Mouse (Mus musculus): ENCODE data around the gene Rpl24. TPM values are rescaled to one million over a fixed set of nuclear protein-coding genes. Genes with fewer than 3 reads are reported as not detected.
A peak's percentile ranks its signal among the peaks of the same experiment; 100 is the strongest.
"Not testable (repeated sequence)": the region's sequence is repeated elsewhere in the genome, so short reads cannot be mapped to it uniquely, and the experiment has no call there.

Gene Rpl24
- polyA plus RNA-seq, 1 experiment from 2014 or later = 912 TPM

DNA sequence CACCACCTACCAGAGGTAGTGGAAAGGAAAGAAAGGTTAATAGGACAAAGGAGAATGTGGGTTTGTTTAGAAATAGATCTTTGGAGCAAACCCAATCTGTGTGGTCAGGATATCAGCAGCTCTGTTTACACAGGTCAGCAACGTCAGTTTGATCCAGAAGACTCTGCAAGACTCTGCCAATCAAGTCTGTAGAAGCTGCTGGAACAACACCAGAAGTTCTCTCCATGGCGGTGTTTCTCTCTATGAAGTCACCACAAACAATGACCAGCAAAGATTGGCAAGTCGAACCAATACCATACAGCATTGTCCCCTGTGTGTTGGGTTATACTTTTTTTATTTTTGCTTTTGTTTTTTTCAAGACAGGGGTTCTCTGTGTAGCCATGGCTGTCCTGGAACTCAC is 18.8 kb upstream of the Rpl24 start:
- Histone ChIP-seq H3K9ac (ENCODE audit: low read depth, low read length) (no peak overlapping the region), H3K4me2 (no peak overlapping the region), H3K4me1 (replicated peaks; ENCODE audit: control insufficient read depth, insufficient read depth, low read length) (0 out of 2 replicates have a peak, but pooled peaks cover 3% of the 10 kb centered on the region), H3K4me3 (ENCODE audit: low read depth, low read length) (no peak overlapping the region), H3K27me3 (replicated peaks; ENCODE audit: control insufficient read depth, insufficient read depth, low read length) (no peaks in the 10 kb centered on the region), H3K27ac (ENCODE audit: low read depth, low read length) (no peak overlapping the region), H3K36me3 (ENCODE audit: control insufficient read depth, insufficient read depth, low read length) (no peaks in the 10 kb centered on the region), H3K9me3 (ENCODE audit: control insufficient read depth, low read length) (no peaks in the 10 kb centered on the region)
- ATAC-seq (replicated peaks; ENCODE audit: low FRiP score) (no peak), DNase-seq (ENCODE audit: low spot score) (no peak)
- WGBS = 70% methylated on average over 3 of the region's 3 CpGs

GRCm38 (mm10) chr16:55947876-55948410 is 18.1 kb upstream of the Rpl24 start:
- ATAC-seq (replicated peaks; ENCODE audit: low FRiP score); H3K36me3 ChIP-seq (ENCODE audit: control insufficient read depth, insufficient read depth, low read length); H3K27ac ChIP-seq (ENCODE audit: low read depth, low read length); H3K4me1 ChIP-seq (replicated peaks; ENCODE audit: control insufficient read depth, insufficient read depth, low read length); H3K4me2 ChIP-seq; DNase-seq (ENCODE audit: low spot score); H3K9me3 ChIP-seq (ENCODE audit: control insufficient read depth, low read length); H3K9ac ChIP-seq (ENCODE audit: low read depth, low read length); H3K27me3 ChIP-seq (replicated peaks; ENCODE audit: control insufficient read depth, insufficient read depth, low read length); H3K4me3 ChIP-seq (ENCODE audit: low read depth, low read length): not testable (repeated sequence)
- 84% methylated on average over 2 of the region's 2 CpGs for WGBS

DNA sequence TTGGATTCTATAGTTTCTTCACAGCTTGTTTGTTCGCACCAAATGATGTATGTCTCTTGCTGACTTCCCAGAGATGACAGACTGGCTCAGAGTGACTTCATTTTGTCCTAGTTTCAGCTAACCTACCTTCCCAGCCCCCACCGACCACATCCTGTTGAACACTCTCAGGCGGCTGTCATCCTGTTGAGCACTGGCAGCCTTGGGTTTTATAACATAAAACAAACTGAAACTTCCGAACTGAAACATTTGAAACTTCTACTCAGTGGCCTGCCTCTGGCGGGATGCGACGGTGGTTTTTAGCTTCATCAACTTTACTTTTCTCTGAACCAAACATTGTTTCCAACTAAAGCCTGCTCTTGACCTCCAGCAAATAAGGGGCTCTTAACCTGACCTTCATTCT is 17.1 kb upstream of the Rpl24 start:
- 0 out of 2 replicates have a peak, but pooled peaks cover 3% of the 10 kb centered on the region for H3K4me1 ChIP-seq (replicated peaks; ENCODE audit: control insufficient read depth, insufficient read depth, low read length)
- no peaks in the 10 kb centered on the region for H3K27me3 ChIP-seq (replicated peaks; ENCODE audit: control insufficient read depth, insufficient read depth, low read length)
- no peaks in the 10 kb centered on the region for H3K36me3 ChIP-seq (ENCODE audit: control insufficient read depth, insufficient read depth, low read length)
- no peaks in the 10 kb centered on the region for H3K9me3 ChIP-seq (ENCODE audit: control insufficient read depth, low read length)
- H3K27ac ChIP-seq (ENCODE audit: low read depth, low read length) = 0 out of 2 replicates have a peak overlapping the region, but pooled peaks have one; percentile 38
- no peak overlapping the region for H3K9ac ChIP-seq (ENCODE audit: low read depth, low read length)
- ATAC-seq (replicated peaks; ENCODE audit: low FRiP score) (no peak), DNase-seq (ENCODE audit: low spot score) (no peak)
- no peak overlapping the region for H3K4me3 ChIP-seq (ENCODE audit: low read depth, low read length)
- WGBS = 36% methylated on average over 7 of the region's 7 CpGs
- H3K4me2 ChIP-seq = peak overlapping the region; percentile 38; the same call in 1 of the 2 replicates

DNA sequence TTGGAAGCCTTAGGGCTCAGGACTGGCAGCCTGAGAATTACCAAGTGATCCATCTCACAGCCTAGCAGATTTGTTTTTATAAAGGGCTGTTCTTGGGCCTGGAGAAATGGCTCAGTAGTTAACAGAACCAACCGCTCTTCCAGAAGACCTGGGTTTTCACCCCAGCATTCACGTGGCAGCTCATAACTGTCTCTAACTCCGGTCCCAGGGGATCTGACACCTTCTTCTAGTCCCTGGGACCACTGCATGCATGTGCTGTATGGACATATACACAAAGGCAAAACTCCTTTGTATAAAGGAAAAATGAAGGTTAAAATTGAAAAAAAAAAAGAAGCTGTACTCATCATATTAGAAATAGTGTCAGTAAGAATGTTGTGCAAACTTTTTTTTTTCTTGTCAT is 15.6 kb upstream of the Rpl24 start:
- Histone ChIP-seq H3K36me3 (ENCODE audit: control insufficient read depth, insufficient read depth, low read length) (no peaks in the 10 kb centered on the region), H3K9ac (ENCODE audit: low read depth, low read length) (no peak overlapping the region), H3K27ac (ENCODE audit: low read depth, low read length) (no peak overlapping the region), H3K9me3 (ENCODE audit: control insufficient read depth, low read length) (no peaks in the 10 kb centered on the region), H3K4me2 (no peak overlapping the region), H3K27me3 (replicated peaks; ENCODE audit: control insufficient read depth, insufficient read depth, low read length) (no peaks in the 10 kb centered on the region), H3K4me1 (replicated peaks; ENCODE audit: control insufficient read depth, insufficient read depth, low read length) (0 out of 2 replicates have a peak, but pooled peaks cover 3% of the 10 kb centered on the region), H3K4me3 (ENCODE audit: low read depth, low read length) (no peak overlapping the region)
- ATAC-seq (replicated peaks; ENCODE audit: low FRiP score) = no peak
- 72% methylated on average over 3 of the region's 3 CpGs for WGBS
- DNase-seq (ENCODE audit: low spot score) = no peak

GRCm38 (mm10) chr16:55950946-55951678 is 15.0 kb upstream of the Rpl24 start:
- Histone ChIP-seq H3K36me3 (ENCODE audit: control insufficient read depth, insufficient read depth, low read length) (no peaks in the 10 kb centered on the region), H3K4me2 (peak overlapping the region; percentile 45), H3K27ac (ENCODE audit: low read depth, low read length) (no peak overlapping the region), H3K9me3 (ENCODE audit: control insufficient read depth, low read length) (no peaks in the 10 kb centered on the region), H3K4me1 (replicated peaks; ENCODE audit: control insufficient read depth, insufficient read depth, low read length) (0 out of 2 replicates have a peak, but pooled peaks cover 3% of the 10 kb centered on the region), H3K9ac (ENCODE audit: low read depth, low read length) (no peak overlapping the region), H3K27me3 (replicated peaks; ENCODE audit: control insufficient read depth, insufficient read depth, low read length) (no peaks in the 10 kb centered on the region), H3K4me3 (ENCODE audit: low read depth, low read length) (peak overlapping the region; percentile 33)
- ATAC-seq (replicated peaks; ENCODE audit: low FRiP score) = peak; percentile 74
- WGBS = 32% methylated on average over 19 of the region's 19 CpGs
- DNase-seq (ENCODE audit: low spot score) = peak; percentile 62

DNA sequence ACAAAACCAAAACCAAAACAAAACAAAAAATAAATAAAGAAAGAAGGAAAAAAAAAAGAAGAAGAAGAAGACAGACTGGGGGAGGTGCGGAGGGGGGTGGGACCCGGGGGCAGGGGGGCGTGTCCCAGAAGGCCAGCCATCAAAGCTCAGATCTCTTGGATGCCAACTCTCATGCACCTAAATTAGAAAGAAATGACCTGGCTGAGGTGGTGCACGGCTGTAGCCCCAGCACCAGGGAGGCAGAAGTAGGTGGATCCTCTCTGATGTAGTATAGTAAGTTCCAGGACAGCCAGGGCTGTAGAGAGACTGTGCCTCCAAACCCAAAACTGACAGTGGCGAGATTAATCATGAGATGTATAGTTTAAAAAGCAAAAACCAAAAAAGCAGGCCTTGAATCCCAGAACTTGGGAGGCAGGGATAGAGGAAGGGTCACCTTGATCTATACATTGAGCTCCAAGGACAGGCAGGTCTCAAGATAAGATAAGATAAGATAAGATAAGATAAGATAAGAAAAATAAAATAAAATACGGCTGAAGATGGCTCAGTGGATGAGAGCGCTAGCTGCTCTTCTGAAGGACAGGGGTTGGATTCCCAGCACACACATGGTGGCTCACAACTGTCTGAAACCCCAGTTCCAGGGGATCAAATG is 14.3 kb upstream of the Rpl24 start:
- 59% methylated on average over 7 of the region's 7 CpGs for WGBS
- Histone ChIP-seq H3K27ac (ENCODE audit: low read depth, low read length) (no peak overlapping the region), H3K27me3 (replicated peaks; ENCODE audit: control insufficient read depth, insufficient read depth, low read length) (no peaks in the 10 kb centered on the region), H3K9me3 (ENCODE audit: control insufficient read depth, low read length) (no peaks in the 10 kb centered on the region), H3K9ac (ENCODE audit: low read depth, low read length) (no peak overlapping the region), H3K4me2 (peak overlapping the region; percentile 45; the same call in 1 of the 2 replicates), H3K4me3 (ENCODE audit: low read depth, low read length) (no peak overlapping the region), H3K4me1 (replicated peaks; ENCODE audit: control insufficient read depth, insufficient read depth, low read length) (0 out of 2 replicates have a peak, but pooled peaks cover 3% of the 10 kb centered on the region), H3K36me3 (ENCODE audit: control insufficient read depth, insufficient read depth, low read length) (no peaks in the 10 kb centered on the region)
- ATAC-seq (replicated peaks; ENCODE audit: low FRiP score) (peak; percentile 51; the same call in 1 of the 2 replicates), DNase-seq (ENCODE audit: low spot score) (no peak)

DNA sequence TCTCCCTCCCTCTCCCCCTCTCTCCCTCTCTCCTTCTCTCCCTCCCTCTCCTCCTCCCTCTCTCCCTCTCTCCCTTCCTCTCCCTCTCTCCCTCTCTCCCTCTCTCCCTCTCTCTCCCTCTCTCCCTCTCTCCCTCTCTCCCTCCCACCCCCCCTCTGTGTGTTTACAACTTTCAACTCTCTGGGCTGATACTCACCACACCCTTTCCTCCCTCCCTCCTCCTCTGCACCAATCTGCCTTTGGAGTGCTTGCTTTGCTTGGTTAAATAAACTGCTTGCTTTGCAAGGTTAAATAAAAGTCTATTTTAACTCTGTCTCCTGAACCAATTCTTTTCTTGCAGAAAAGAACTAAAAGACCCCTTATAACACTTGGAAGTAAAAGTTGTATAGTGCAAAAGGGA is 13.3 kb upstream of the Rpl24 start:
- H3K27ac ChIP-seq (ENCODE audit: low read depth, low read length) = no peak overlapping the region
- ATAC-seq (replicated peaks; ENCODE audit: low FRiP score) = no peak
- H3K4me3 ChIP-seq (ENCODE audit: low read depth, low read length) = no peak overlapping the region
- no peak overlapping the region for H3K4me2 ChIP-seq
- 0 out of 2 replicates have a peak, but pooled peaks cover 3% of the 10 kb centered on the region for H3K4me1 ChIP-seq (replicated peaks; ENCODE audit: control insufficient read depth, insufficient read depth, low read length)
- H3K9ac ChIP-seq (ENCODE audit: low read depth, low read length) = no peak overlapping the region
- no peaks in the 10 kb centered on the region for H3K27me3 ChIP-seq (replicated peaks; ENCODE audit: control insufficient read depth, insufficient read depth, low read length)
- DNase-seq (ENCODE audit: low spot score) = no peak
- no peaks in the 10 kb centered on the region for H3K36me3 ChIP-seq (ENCODE audit: control insufficient read depth, insufficient read depth, low read length)
- no peaks in the 10 kb centered on the region for H3K9me3 ChIP-seq (ENCODE audit: control insufficient read depth, low read length)

- H3K27me3 ChIP-seq (replicated peaks; ENCODE audit: control insufficient read depth, insufficient read depth, low read length); ATAC-seq (replicated peaks; ENCODE audit: low FRiP score); H3K36me3 ChIP-seq (ENCODE audit: control insufficient read depth, insufficient read depth, low read length); H3K4me2 ChIP-seq; H3K27ac ChIP-seq (ENCODE audit: low read depth, low read length); H3K4me1 ChIP-seq (replicated peaks; ENCODE audit: control insufficient read depth, insufficient read depth, low read length); H3K4me3 ChIP-seq (ENCODE audit: low read depth, low read length); H3K9ac ChIP-seq (ENCODE audit: low read depth, low read length); H3K9me3 ChIP-seq (ENCODE audit: control insufficient read depth, low read length); DNase-seq (ENCODE audit: low spot score): not testable (repeated sequence)
- WGBS = 88% methylated on average over 9 of the region's 9 CpGs
Measured at GRCm38 (mm10) chr16:55954196-55954595, 11.9 kb upstream of the Rpl24 start.

All from liver, embryonic 11.5 days (tissue).